Mouse (Mus musculus) spleen, adult 2 months (tissue): ENCODE measurements around the gene Cox10. TPM values are rescaled to one million over a fixed set of nuclear protein-coding genes. Genes with fewer than 3 reads are reported as not detected.
A peak's percentile ranks its signal among the peaks of the same experiment; 100 is the strongest.

Experiments used
- DNase-seq, 2 experiments: peaks; one replicate each; pipeline versions ENCODE4 v3.0.0 to v3.0.0-alpha.2; 2012 to 2021; ENCODE audit warnings: low spot score in 2 of 2, low read depth in 1 of 2
- H3K27ac ChIP-seq: fragments of 200-500 bp; 2 replicates; pipeline ENCODE4 v1.5.1; 2012; ENCODE audit warnings: low read length, inconsistent platforms; ENCODE audit not compliant: insufficient read depth
- H3K27me3 ChIP-seq: fragments of 200-500 bp; 2 replicates; pipeline ENCODE4 v1.6.1; 2012; ENCODE audit warnings: mild to moderate bottlenecking, moderate library complexity, low read length, inconsistent platforms; ENCODE audit not compliant: control insufficient read depth, insufficient read depth
- H3K36me3 ChIP-seq: fragments of 200-500 bp; 2 replicates; pipeline ENCODE4 v1.6.1; 2012; ENCODE audit warnings: mild to moderate bottlenecking, low read length, inconsistent platforms; ENCODE audit not compliant: control insufficient read depth, insufficient read depth
- H3K4me1 ChIP-seq: fragments of 200-500 bp; 2 replicates; pipeline ENCODE4 v1.6.1; 2011; ENCODE audit warnings: inconsistent platforms; ENCODE audit not compliant: control insufficient read depth, insufficient read depth, insufficient read length
- H3K4me3 ChIP-seq: fragments of 200-500 bp; 2 replicates; pipeline ENCODE4 v1.5.1; 2011; ENCODE audit warnings: mild to moderate bottlenecking, inconsistent platforms; ENCODE audit not compliant: insufficient read depth, insufficient read length; ENCODE audit errors: extremely low read depth
- CTCF ChIP-seq: fragments of 200-500 bp; IDR thresholded peaks from 2 replicates; pipeline ENCODE4 v1.5.1; 2011; ENCODE audit warnings: mild to moderate bottlenecking, inconsistent platforms; ENCODE audit not compliant: insufficient read depth, insufficient read length, insufficient replicate concordance; ENCODE audit errors: extremely low read depth
- POLR2A ChIP-seq: fragments of 200-500 bp; IDR thresholded peaks from 2 replicates; pipeline ENCODE4 v1.6.1; 2011; ENCODE audit warnings: low read depth, low read length, inconsistent platforms
- WGBS: fragments of 180-500 bp; shearing (Covaris S2); methylation state at CpG from one replicate; pipeline ENCODE4 v1.1.7; 2018; 5-methylcytosine and 5-hydroxymethylcytosine counted together
- polyA plus RNA-seq: library from polyadenylated mRNA; depleted of rRNA; stranded (reverse); fragments of >200 nt; gene quantifications from 2 replicates; pipeline ENCODE4 v1.2.3, GENCODE M21; 2012; rRNA removed

Cox10 gene
- polyA plus RNA-seq, 1 experiment, result 7.8 TPM

- WGBS, result 13% methylated on average over 52 of the region's 52 CpGs
- H3K4me1 ChIP-seq, result peaks cover 12% of the 10 kb centered on the region
- H3K27me3 ChIP-seq, result peaks cover 14% of the 10 kb centered on the region
- H3K27ac ChIP-seq, result no peak overlapping the region
- H3K4me3 ChIP-seq, result peak overlapping the region; percentile 75; the same call in 1 of the 2 replicates
- no peak for DNase-seq
- TF ChIP-seq POLR2A (no peak), CTCF (no peak)
- no peaks in the 10 kb centered on the region for H3K36me3 ChIP-seq
These were observed 159.8 kb downstream of the Cox10 start for GRCm38 (mm10) chr11:63919211-63920098.

GRCm38 (mm10) chr11:63918321-63919105 is 160.8 kb downstream of the Cox10 start:
- WGBS, result 67% methylated on average over 17 of the region's 17 CpGs
- H3K27ac ChIP-seq, result no peak overlapping the region
- H3K27me3 ChIP-seq, result peaks cover 14% of the 10 kb centered on the region
- H3K4me1 ChIP-seq, result peaks cover 9% of the 10 kb centered on the region
- no peak overlapping the region for H3K4me3 ChIP-seq
- H3K36me3 ChIP-seq, result no peaks in the 10 kb centered on the region
- no peak for DNase-seq
- TF ChIP-seq POLR2A, result no peak

GRCm38 (mm10) chr11:63917561-63917960 is 161.7 kb downstream of the Cox10 start:
- TF ChIP-seq CTCF (no peak), POLR2A (no peak)
- peaks cover 9% of the 10 kb centered on the region for H3K4me1 ChIP-seq
- H3K4me3 ChIP-seq, result no peak overlapping the region
- H3K27me3 ChIP-seq, result peaks cover 12% of the 10 kb centered on the region
- H3K27ac ChIP-seq, result no peak overlapping the region
- H3K36me3 ChIP-seq, result no peaks in the 10 kb centered on the region
- 41% methylated on average over 6 of the region's 6 CpGs for WGBS
- no peak for DNase-seq

GRCm38 (mm10) chr11:63914388-63914787 is 164.9 kb downstream of the Cox10 start:
- TF ChIP-seq CTCF (no peak), POLR2A (no peak)
- no peak overlapping the region for H3K27ac ChIP-seq
- peak in 1 of 2 experiments; percentile 75 for DNase-seq
- H3K4me3 ChIP-seq, result peak overlapping the region; percentile 21; the same call in 1 of the 2 replicates
- peaks cover 5% of the 10 kb centered on the region for H3K27me3 ChIP-seq
- WGBS, result 3% methylated on average over 20 of the region's 20 CpGs
- H3K4me1 ChIP-seq, result peaks cover 2% of the 10 kb centered on the region; the same call in 1 of the 2 replicates
- H3K36me3 ChIP-seq, result no peaks in the 10 kb centered on the region

GRCm38 (mm10) chr11:63913936-63914335 is 165.3 kb downstream of the Cox10 start:
- Histone ChIP-seq H3K4me3 (peak overlapping the region; percentile 17; the same call in 1 of the 2 replicates), H3K36me3 (no peaks in the 10 kb centered on the region), H3K4me1 (peaks cover 2% of the 10 kb centered on the region; the same call in 1 of the 2 replicates), H3K27ac (no peak overlapping the region), H3K27me3 (0 out of 2 replicates have a peak, but pooled peaks cover 1% of the 10 kb centered on the region)
- DNase-seq, result no peak
- 31% methylated on average over 4 of the region's 4 CpGs for WGBS
- TF ChIP-seq CTCF (no peak), POLR2A (no peak)

Other genes starting within 250 kb of the Cox10 start
- gene Hs3st3b1, start 157.2 kb downstream of the Cox10 start, polyA plus RNA-seq, result 9.6 and 15.5 TPM in 2 replicates